Mouse (Mus musculus) E14TG2a.4 (cell line): ENCODE data around the gene Atp2b4.
"Not testable (repeated sequence)": the region's sequence is repeated elsewhere in the genome, so short reads cannot be mapped to it uniquely, and the experiment has no call there.

Experiments
- H3K27me3 ChIP-seq: 2 replicates; pipeline ENCODE4 v1.6.1; 2014; ENCODE audit warnings: low read length, control low read depth; ENCODE audit not compliant: insufficient read depth
- H3K36me3 ChIP-seq: 2 replicates; pipeline ENCODE4 v1.6.1; 2014; ENCODE audit warnings: low read length, control low read depth; ENCODE audit not compliant: insufficient read depth
- H3K4me1 ChIP-seq: replicated peaks from 2 replicates; pipeline ENCODE4 v1.6.1; 2014; ENCODE audit warnings: low read depth, low read length, control low read depth
- H3K4me3 ChIP-seq: replicated peaks from 2 replicates; pipeline ENCODE4 v1.5.1; 2014; ENCODE audit warnings: mild to moderate bottlenecking, low read length
- H3K9me3 ChIP-seq: 2 replicates; pipeline ENCODE4 v1.6.1; 2014; ENCODE audit warnings: low read length, control low read depth
- CTCF ChIP-seq: conservative IDR thresholded peaks from 2 replicates; pipeline ENCODE4 v1.5.1; 2014; ENCODE audit warnings: low read length
- NANOG ChIP-seq: IDR thresholded peaks from 2 replicates; pipeline ENCODE4 v1.6.1; 2014; ENCODE audit warnings: borderline replicate concordance, low read length, mixed read lengths
- POU5F1 ChIP-seq: IDR thresholded peaks from 2 replicates; pipeline ENCODE4 v1.6.1; 2014; ENCODE audit warnings: low read length, borderline replicate concordance

The Atp2b4 gene

DNA sequence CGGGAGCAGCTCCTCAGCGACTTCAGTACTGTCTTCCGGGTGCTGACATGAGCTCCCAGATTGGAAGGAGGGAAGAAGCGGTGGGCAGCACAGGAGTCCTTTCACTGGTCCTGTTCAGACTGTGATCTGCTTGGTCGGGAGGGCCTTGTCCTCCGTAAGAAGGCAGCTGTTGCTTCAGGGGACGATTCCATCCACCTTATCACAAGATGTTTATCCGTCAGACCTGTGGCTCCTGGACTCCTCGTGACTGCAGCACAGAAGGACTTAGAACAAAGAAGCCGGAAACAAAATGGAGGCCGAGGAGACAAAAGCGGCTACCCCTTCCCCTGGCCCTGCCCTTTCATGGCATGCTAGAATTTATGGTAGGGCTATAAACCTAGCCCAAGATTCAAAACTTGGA lies 130.7 kb downstream of the Atp2b4 start:
- TF ChIP-seq CTCF (no peak), NANOG (no peak), POU5F1 (no peak)
- Histone ChIP-seq H3K4me1 (peaks cover 50% of the 10 kb centered on the region), H3K4me3 (peak overlapping the region; percentile 80), H3K27me3 (no peaks in the 10 kb centered on the region), H3K36me3 (peaks cover 18% of the 10 kb centered on the region), H3K9me3 (no peaks in the 10 kb centered on the region)

DNA sequence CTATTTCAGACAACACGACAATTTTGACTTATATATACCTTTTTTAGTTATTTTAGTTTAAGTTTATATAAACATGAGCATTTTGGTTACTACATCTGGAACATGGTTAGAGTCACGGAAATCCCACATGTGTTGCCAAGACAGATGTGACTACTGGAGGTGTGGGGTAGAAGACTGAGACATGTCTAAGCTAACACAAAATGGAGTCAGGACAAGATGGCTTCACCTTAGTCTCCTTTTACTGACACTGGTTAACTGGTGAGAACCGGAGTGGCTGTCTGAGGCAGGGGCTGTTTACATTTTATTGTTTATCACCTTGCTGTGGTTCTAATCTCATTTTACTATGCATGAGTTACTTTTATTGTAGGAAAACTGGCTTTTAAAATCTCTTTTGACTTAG lies 132.2 kb downstream of the Atp2b4 start:
- Histone ChIP-seq H3K36me3 (peaks cover 7% of the 10 kb centered on the region), H3K27me3 (no peaks in the 10 kb centered on the region), H3K9me3 (no peaks in the 10 kb centered on the region), H3K4me3 (peak overlapping the region; percentile 80), H3K4me1 (peaks cover 54% of the 10 kb centered on the region)
- TF ChIP-seq NANOG (no peak), CTCF (no peak), POU5F1 (no peak)

DNA sequence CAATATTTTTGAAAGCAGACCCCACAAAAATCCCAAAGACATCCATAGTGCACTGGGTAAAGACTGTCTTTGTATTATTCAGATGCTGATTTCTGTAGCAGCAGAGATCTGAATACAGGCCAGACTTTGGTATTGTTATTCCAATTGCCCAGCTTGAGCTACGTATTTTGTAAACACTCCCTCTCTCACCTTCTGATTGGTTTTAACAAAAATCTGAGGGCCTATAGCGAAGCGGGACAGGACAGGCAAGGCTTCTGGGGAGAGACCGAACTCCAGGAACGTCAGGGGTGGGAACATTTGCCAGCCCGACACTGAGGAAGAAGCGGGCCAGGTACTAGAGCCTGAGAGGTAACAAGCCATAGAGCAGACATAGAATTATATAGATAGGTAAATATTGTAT lies 133.1 kb downstream of the Atp2b4 start:
- Histone ChIP-seq H3K4me3 (peak overlapping the region; percentile 80), H3K27me3 (no peaks in the 10 kb centered on the region), H3K36me3 (peaks cover 7% of the 10 kb centered on the region), H3K4me1 (peaks cover 63% of the 10 kb centered on the region), H3K9me3 (no peaks in the 10 kb centered on the region)
- TF ChIP-seq POU5F1 (peak; percentile 93), NANOG (peak; percentile 69), CTCF (no peak)

DNA sequence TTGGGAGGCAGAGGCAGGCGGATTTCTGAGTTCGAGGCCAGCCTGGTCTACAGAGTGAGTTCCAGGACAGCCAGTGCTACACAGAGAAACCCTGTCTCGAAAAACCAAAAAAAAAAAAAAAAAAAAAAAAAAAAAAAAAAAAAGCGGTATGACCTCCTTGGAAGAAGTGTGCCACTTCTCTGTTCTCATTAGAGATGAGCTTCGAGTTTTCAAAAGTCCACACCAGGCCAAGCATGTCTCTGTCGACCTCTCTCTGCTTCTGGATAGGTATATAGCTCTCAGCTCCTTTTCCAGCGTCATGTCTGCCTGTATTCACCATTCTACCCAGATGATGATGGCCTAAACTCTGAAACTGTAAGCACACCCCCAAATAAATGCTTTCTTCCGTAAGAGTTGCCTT lies 135.1 kb downstream of the Atp2b4 start:
- not testable (repeated sequence) for H3K36me3 ChIP-seq, H3K27me3 ChIP-seq, H3K9me3 ChIP-seq
- peaks cover 56% of the 10 kb centered on the region for H3K4me1 ChIP-seq
- peak overlapping the region; percentile 82 for H3K4me3 ChIP-seq

DNA sequence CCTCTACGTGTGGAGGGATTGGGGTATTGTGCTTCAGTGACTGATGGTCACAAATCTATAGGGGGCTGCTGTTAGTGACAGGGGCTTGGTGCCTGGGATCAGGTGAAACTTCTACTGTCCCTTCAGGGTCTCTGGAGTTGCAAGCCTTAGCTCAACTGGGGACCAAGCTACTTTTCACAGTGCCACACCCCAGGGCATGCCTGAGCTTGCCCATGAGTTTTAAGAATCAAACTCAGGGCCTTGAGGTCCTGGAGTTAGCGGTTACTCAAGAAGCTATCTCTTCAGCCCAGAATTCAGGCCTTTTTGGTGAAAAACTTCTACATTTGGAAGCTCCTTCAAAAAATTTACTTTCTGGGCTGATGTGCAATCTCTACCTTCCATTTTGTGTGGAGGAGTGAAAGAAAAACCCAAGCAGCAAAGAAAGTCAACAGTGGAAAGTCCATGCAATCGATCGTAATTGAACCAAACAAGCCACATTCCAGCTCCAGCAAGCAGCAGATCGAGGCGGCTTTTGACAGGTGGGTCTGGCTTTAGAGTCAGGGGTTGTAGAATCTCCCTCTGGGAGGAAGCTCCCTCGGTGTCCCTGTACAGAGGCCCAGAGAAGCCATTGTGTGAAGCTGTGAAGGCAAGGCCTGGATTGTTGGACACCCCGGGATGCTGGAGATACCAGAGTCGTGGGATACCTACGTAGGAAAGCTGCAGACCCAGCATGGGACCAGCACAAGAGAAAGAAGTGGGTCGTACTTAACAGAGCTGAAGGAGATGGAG lies 136.5 kb downstream of the Atp2b4 start:
- no peaks in the 10 kb centered on the region for H3K9me3 ChIP-seq
- TF ChIP-seq POU5F1 = no peak
- TF ChIP-seq CTCF = no peak
- TF ChIP-seq NANOG = no peak
- peaks cover 14% of the 10 kb centered on the region for H3K36me3 ChIP-seq
- H3K27me3 ChIP-seq = no peaks in the 10 kb centered on the region
- peak overlapping the region; percentile 82 for H3K4me3 ChIP-seq
- H3K4me1 ChIP-seq = peaks cover 62% of the 10 kb centered on the region

DNA sequence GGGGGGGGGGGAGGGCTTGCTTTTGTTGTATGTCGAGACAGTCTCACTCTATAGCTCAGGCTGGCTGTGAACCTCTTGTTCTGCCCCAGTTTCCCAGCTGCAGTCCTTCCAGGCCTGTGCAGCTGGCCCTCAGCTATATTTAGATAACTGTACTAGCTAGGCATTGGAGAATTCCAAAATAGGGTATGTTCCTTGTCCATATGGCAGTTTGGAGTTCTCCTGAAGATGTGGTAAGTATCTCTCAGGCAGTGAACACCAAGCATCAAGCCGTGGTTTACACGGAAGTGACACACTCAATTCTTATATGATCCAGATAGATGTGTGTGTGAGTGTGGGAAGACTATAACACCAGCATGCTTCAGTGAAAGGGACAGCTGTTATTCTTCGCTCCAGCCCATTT lies 137.4 kb downstream of the Atp2b4 start:
- Histone ChIP-seq H3K9me3 (no peaks in the 10 kb centered on the region), H3K27me3 (no peaks in the 10 kb centered on the region), H3K36me3 (peaks cover 23% of the 10 kb centered on the region), H3K4me1 (peaks cover 72% of the 10 kb centered on the region), H3K4me3 (peak overlapping the region; percentile 82)
- TF ChIP-seq NANOG (no peak), CTCF (no peak), POU5F1 (no peak)

DNA sequence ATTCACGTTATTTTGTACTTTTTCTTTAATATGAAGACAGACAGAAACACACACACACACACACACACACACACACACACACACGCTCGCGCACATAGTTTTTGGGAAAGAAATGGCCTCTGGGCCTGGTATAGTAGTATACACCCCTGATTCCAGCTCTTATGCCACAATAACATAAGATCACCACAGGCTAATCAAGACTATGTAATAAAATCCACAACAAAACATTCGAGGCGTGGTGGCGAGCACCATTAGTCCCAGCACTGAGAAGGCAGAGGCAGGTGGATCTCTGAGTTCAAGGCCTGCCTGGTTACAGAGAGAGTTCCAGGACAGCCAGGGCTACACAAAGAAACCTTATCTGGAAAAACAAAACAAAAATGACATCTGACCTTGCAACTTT lies 137.9 kb downstream of the Atp2b4 start:
- TF ChIP-seq NANOG (no peak), POU5F1 (no peak), CTCF (no peak)
- peaks cover 77% of the 10 kb centered on the region for H3K4me1 ChIP-seq
- H3K36me3 ChIP-seq = peaks cover 28% of the 10 kb centered on the region
- H3K9me3 ChIP-seq = no peaks in the 10 kb centered on the region
- no peak overlapping the region for H3K4me3 ChIP-seq
- no peaks in the 10 kb centered on the region for H3K27me3 ChIP-seq

DNA sequence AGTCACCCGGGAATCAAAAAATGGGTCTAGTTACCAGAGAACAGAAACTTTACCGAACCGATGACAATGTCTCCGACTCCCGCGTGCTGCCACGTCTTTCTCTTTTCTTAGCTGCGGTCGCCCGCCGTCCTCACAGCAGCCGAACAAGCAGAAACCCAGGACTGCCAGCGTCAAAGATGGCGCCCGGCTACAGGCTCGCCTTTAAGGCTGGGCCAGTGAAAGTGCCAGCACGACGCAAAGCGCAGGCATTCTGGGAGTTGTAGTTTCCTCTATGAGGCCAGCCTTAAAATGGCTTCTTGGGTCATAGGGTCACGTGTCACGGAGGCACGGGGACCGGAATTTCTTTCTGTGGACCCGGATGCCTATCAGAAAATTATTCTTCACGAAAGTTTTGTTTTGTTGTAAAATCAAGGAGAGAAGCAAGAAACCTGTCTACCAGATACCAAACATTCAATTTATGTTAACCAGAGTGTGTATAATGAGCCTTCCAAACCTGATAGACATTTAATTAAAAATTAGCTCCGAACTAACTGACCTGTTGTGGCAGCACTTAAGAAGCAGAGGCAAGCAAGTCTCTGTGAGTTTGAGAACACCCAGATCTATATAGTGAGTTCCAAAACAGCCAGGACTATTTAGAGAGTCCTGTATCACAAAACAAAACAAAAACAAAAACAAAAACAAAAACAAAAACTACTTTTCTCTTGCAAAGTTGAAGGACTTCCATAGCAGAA lies 139.5 kb downstream of the Atp2b4 start, which contains the start of gene Gm38394:
TSS of gene Gm38394 (minus strand) at position 116 of the 731 bp plus-strand sequence.
- peaks cover 44% of the 10 kb centered on the region for H3K36me3 ChIP-seq
- no peaks in the 10 kb centered on the region for H3K9me3 ChIP-seq
- no peaks in the 10 kb centered on the region for H3K27me3 ChIP-seq
- peaks cover 82% of the 10 kb centered on the region for H3K4me1 ChIP-seq
- TF ChIP-seq CTCF = no peak
- no peak for TF ChIP-seq NANOG
- TF ChIP-seq POU5F1 = no peak
- peak within 1 kb of the TSS; percentile 90 for H3K4me3 ChIP-seq
